In the genomic region with DNA sequence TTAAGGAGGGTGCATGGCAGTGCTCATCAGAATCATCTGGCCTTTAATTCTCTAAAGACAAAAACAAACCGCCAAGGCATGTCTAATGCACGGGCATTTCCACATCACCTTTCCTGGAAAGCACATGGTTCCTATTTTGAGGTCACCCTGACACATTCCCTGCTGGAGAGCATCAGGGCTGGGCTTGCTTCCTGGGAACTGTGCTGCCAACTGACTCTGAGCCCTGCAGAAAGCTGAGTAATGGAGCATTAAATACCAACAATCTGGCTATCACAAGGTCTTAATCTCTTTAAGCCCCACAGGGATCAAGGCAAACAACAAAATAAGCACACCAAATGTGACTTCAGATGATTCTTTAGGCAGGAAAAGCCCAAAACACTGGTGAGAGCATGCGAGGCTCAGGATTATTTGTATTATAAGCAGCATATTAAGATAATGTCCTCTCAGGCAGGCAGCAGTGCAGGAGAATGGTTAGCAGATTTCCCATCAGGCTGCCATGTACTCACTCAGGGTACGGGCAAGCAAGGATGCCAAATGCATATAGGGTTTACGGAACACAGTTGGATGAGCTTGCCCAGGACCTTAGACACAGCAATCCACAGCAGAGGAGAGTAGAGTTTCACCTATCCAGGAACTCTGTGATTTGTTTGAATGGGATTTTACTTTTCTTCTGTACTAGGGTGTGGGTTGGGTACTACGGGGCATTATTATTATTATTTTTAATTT, we compare ENCODE assay signal across 14 mouse cellular contexts. TPM values are rescaled to one million over a fixed set of nuclear protein-coding genes. Genes with fewer than 3 reads are reported as not detected.
DNase-seq lines count a peak whose midpoint lies in the region; ATAC-seq and TF ChIP-seq lines count a peak whose summit lies in the region.
"Had no signal": no experiment of that assay in that cellular context is flagged by ENCODE, and none has a peak within 500 bp of the region (broad histone marks: within the 10 kb centered on the region; RNA-seq: fewer than 3 reads in every experiment).

No protein-coding gene starts in this region.

- DNase-seq in embryo, embryonic 10 days (ENCODE audit: low spot score): peak; percentile 42
- no peak for DNase-seq in embryo, embryonic 9.5 days (ENCODE audit: extremely low spot score)
- DNase-seq in brain, embryonic 14.5 days (ENCODE audit: low read depth): peak; percentile 42
- peak; percentile 61 for DNase-seq in midbrain, postnatal 0 days (ENCODE audit: low spot score)
- no peak for DNase-seq in kidney, postnatal 4 days
- no peak for DNase-seq in frontal cortex, adult 2 months (ENCODE audit: extremely low spot score in 1 of 2, low spot score in 1 of 2)
- no peak for DNase-seq in right cerebral cortex, postnatal 14 days
- DNase-seq: B cell, adult 2 months; kidney, postnatal 10 days had no signal

- H3K4me2 ChIP-seq in embryonic facial prominence, embryonic 13.5 days: 0 out of 2 replicates have a peak overlapping the region, but pooled peaks have one; percentile 5
- H3K4me2 ChIP-seq in midbrain, postnatal 0 days (ENCODE audit: low read depth, low read length, poor library complexity, severe bottlenecking): no peak overlapping the region

- H3K4me1 ChIP-seq in embryonic facial prominence, embryonic 13.5 days: peaks cover 18% of the 10 kb centered on the region
- H3K4me1 ChIP-seq in midbrain, postnatal 0 days (ENCODE audit: insufficient read depth, low read length): no peaks in the 10 kb centered on the region

- no peaks in the 10 kb centered on the region for H3K9me3 ChIP-seq in embryonic facial prominence, embryonic 13.5 days
- H3K9me3 ChIP-seq in midbrain, postnatal 0 days (ENCODE audit: low read length): no peaks in the 10 kb centered on the region

- 35% methylated on average over 6 of the region's 6 CpGs for WGBS in embryonic facial prominence, embryonic 13.5 days
- 42% methylated on average over 6 of the region's 6 CpGs for WGBS in midbrain, postnatal 0 days

- TF ChIP-seq CTCF in brain, embryonic 14.5 days (IDR thresholded peaks at IDR 0.05; ENCODE audit: borderline replicate concordance, extremely low read depth, insufficient read depth, insufficient read length): no peak
- TF ChIP-seq CTCF in midbrain, postnatal 0 days (IDR thresholded peaks at IDR 0.05): no peak

- H3K27ac ChIP-seq in embryonic facial prominence, embryonic 13.5 days: peak overlapping the region; percentile 39; the same call in 1 of the 2 replicates
- H3K27ac ChIP-seq in midbrain, postnatal 0 days (ENCODE audit: low read depth, low read length): no peak overlapping the region

- no peaks in the 10 kb centered on the region for H3K36me3 ChIP-seq in embryonic facial prominence, embryonic 13.5 days
- H3K36me3 ChIP-seq in midbrain, postnatal 0 days (ENCODE audit: insufficient read depth, low read length): no peaks in the 10 kb centered on the region

- no peak for TF ChIP-seq POLR2A in brain, embryonic 14.5 days (IDR thresholded peaks at IDR 0.05; ENCODE audit: borderline replicate concordance, extremely low read depth, insufficient read depth, insufficient read length, poor library complexity, severe bottlenecking)

- no peak overlapping the region for H3K4me3 ChIP-seq in embryonic facial prominence, embryonic 13.5 days
- no peak overlapping the region for H3K4me3 ChIP-seq in midbrain, postnatal 0 days (ENCODE audit: low read depth, low read length)

- H3K27me3 ChIP-seq in embryonic facial prominence, embryonic 13.5 days: no peaks in the 10 kb centered on the region
- no peaks in the 10 kb centered on the region for H3K27me3 ChIP-seq in midbrain, postnatal 0 days (ENCODE audit: insufficient read depth, low read length)

- no peak for ATAC-seq in embryonic facial prominence, embryonic 13.5 days (ENCODE audit: insufficient number of reproducible peaks, insufficient read depth, low FRiP score, low TSS enrichment, low read depth)
- 0 out of 2 replicates have a peak, but pooled peaks have one; percentile 27 for ATAC-seq in midbrain, postnatal 0 days (ENCODE audit: low FRiP score)

- H3K9ac ChIP-seq in embryonic facial prominence, embryonic 13.5 days: no peak overlapping the region
- no peak overlapping the region for H3K9ac ChIP-seq in midbrain, postnatal 0 days (replicated peaks; ENCODE audit: low read length, poor library complexity, severe bottlenecking)

RNA-seq across cellular contexts. Expression of a gene that starts 17.1 kb away (rescaled TPM):
- not detected in 2 replicates for polyA plus RNA-seq in brain, embryonic 14.5 days (2012; rRNA removed)
- polyA plus RNA-seq in embryonic facial prominence, embryonic 13.5 days (2015; fragmentation: Nextera tagmentation; extraction: Ambion mirVana): not detected in 2 replicates
- not detected in 2 replicates for total RNA-seq in midbrain, postnatal 0 days (2014; rRNA removed)
- not detected in 2 replicates for polyA plus RNA-seq in midbrain, postnatal 0 days (2015; fragmentation: Nextera tagmentation; extraction: Ambion mirVana)
- polyA plus RNA-seq in frontal cortex, adult 2 months (2012; rRNA removed): 0.15 TPM in 1 of 2 replicates, not detected in the other
- total RNA-seq: heart, postnatal 14 days had no signal
- polyA plus RNA-seq: limb, embryonic 11.5 days; lung, embryonic 16.5 days; stomach, embryonic 16.5 days had no signal

Comparison
In these comparisons a context has a peak if more than half of its experiments do, and no peak if none do; other contexts are left out.
1. DNase-seq: peak in embryo, embryonic 10 days (single experiment), brain, embryonic 14.5 days (single experiment) and midbrain, postnatal 0 days (single experiment); none in embryo, embryonic 9.5 days (single experiment), kidney, postnatal 4 days (0 of 2), frontal cortex, adult 2 months (0 of 2) and right cerebral cortex, postnatal 14 days (single experiment).